Mouse (Mus musculus): ENCODE measurements around the gene Fam43b. TPM values are rescaled to one million over a fixed set of nuclear protein-coding genes. Genes with fewer than 3 reads are reported as not detected.

Gene Fam43b
- polyA plus RNA-seq, 1 experiment from 2014 or later: not detected

DNA sequence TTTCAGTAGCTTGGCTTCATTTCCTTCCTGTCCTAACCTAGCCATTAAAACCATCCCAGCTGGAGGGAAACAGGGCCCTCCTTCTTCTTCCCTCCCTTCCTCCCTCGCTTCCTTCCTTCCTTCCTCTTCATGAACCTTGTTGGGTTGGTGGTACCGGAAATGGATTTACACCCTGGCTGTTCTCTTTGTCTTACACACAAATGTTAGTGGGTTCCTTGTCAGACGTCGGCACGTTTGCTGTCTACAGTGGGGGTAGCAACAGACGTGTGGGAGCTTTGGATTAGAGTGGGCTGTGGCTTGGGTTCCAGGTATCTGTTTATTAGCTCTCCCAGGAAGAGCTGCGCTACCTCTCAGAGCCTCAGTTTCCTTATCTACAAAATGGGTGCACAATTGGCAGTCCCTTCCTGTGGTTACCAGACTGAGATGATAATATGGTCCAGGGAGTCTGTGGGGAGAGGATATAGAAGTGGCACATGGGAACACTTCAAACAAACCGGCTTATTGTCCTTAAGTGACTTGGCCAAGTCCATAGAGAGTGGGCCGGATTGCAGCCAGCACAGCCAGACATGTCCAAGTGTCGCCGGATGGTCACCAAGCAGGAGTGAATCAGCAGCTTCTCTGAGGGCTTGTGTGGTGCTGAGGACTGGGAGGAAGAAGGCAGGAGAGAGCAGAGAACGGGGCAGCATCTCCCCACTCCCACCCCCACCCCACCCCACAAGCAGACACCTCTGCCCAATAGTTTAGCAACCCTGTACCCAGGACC is 27.6 kb downstream of the Fam43b start:
- DNase-seq (ENCODE audit: low read depth, low spot score) (no peak), ATAC-seq (no peak)
- H3K27me3 ChIP-seq: no peaks in the 10 kb centered on the region
- in situ Hi-C loops (cut with MboI; ENCODE audit: low pct_unique_long_range_greater_than_20kb): no loop called here
- CTCF ChIA-PET: interaction anchor here (1.8 to 1.9 kb wide), 2 partner anchors 10 to 50 kb away, joined by 5 to 6 read pairs; no protein-coding TSS in a partner anchor
- POLR2A ChIA-PET: interaction anchor here (1.0 kb wide), 1 partner anchor 42 kb away, joined by 3 read pairs; the partner anchor contains the start of gene Pink1
- no peak for TF ChIP-seq CTCF (IDR thresholded peaks at IDR 0.05)

DNA sequence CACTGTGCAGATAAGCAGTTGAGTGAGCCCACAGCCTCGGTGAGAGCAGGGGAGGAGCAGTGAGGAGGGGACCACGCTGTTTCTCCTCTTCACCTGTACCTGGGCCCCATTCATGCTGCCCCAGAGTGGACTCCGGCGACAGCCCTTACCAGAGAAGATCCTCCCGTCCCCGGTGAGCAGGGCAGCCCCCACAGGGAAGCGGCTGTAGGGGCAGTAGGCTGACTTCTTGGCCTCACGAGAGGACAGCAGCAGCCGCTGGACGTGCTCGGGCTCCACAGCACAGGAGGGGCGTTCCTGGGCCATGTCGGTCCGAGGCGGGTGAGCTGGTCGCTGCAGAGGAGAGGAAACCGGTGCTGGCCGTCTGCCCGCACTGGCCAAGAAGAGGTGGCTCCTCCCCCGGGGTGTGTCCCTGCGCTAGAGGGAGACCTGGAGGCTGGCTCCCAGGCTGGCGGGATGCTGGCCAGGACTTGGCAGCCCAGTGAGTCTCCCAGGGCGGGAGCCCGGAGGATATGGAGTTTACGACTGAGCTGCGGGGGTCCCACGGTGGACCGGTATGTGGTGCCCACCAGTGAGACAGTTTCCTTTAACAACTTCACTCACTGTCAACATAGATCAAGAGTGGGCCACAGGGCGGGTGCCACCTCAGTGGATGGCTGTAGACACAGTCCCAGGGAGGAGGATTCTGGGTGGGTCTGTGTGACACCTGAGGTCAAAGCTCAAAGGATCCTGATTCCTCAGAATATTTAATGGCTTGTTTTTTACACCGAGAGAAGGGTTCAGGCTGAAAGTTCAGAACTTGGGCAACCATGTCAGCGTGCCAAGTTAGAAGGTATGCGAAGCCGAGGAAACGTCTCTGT is 28.5 kb downstream of the Fam43b start, which contains the start of gene Cda:
Gene Cda (minus strand): TSS at position 352 of the 857 bp plus-strand sequence.
- ChIA-PET CTCF (interaction anchor here (1.0 to 1.9 kb wide), 3 partner anchors 11 to 56 kb away, joined by 3 to 6 read pairs (median 5); no protein-coding TSS in a partner anchor), POLR2A (interaction anchor here (1.0 kb wide), 1 partner anchor 42 kb away, joined by 3 read pairs; the partner anchor contains the start of gene Pink1)
- no peaks in the 10 kb centered on the region for H3K27me3 ChIP-seq
- ATAC-seq (peak; percentile 80), DNase-seq (ENCODE audit: low read depth, low spot score) (no peak)
- in situ Hi-C loops (cut with MboI; ENCODE audit: low pct_unique_long_range_greater_than_20kb): no loop called here
- no peak for TF ChIP-seq CTCF (IDR thresholded peaks at IDR 0.05)

DNA sequence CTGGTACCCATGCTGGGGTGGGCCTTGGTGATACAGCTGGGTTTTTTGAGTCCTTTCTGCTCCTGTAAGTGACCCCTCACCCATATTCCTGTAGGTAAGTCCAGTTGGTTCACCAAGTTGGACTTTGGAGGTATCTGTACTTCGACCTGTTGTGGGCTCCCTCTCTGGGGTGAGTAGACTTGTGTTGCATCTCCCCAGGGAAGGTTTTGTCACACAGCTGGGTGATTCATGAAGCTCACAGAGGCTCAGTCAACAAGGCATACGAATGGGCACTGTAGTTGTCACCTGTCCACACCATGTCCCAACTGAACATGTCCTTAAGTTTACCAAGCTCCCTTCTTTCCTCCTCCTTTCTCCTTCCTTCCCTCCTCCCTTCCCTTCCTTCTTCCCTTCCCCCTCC is 29.8 kb downstream of the Fam43b start:
- ATAC-seq (no peak), DNase-seq (ENCODE audit: low read depth, low spot score) (no peak)
- TF ChIP-seq CTCF (IDR thresholded peaks at IDR 0.05): no peak
- POLR2A ChIA-PET: no interaction called here
- H3K27me3 ChIP-seq: no peaks in the 10 kb centered on the region
- CTCF ChIA-PET: interaction anchor here (1.4 kb wide), 1 partner anchor 14 kb away, joined by 3 read pairs; no protein-coding TSS in a partner anchor
- in situ Hi-C loops (cut with MboI; ENCODE audit: low pct_unique_long_range_greater_than_20kb): no loop called here

DNA sequence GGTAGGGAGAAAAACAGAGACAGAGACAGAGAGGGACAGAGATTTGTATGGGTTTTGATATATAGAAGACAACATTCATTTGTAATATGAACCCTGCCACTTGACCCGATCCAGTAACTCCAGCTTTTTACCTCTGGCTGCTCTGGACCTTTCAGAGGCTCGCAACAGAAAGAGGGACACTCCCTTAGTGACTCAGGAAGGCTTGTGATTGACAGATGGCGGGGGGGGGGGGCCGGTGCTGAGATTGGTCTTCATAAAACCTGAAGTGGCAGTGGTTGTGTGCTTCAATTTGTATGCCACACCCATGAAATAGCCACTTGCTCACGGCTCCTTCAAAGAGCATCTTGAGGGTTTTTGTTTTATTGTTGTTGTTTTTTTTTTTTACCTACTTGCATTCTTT is 32.8 kb downstream of the Fam43b start:
- POLR2A ChIA-PET: no interaction called here
- no peak for TF ChIP-seq CTCF (IDR thresholded peaks at IDR 0.05)
- in situ Hi-C loops (cut with MboI; ENCODE audit: low pct_unique_long_range_greater_than_20kb): no loop called here
- no peak for DNase-seq (ENCODE audit: low read depth, low spot score)
- ATAC-seq: no peak
- no peaks in the 10 kb centered on the region for H3K27me3 ChIP-seq
- CTCF ChIA-PET: no interaction called here

DNA sequence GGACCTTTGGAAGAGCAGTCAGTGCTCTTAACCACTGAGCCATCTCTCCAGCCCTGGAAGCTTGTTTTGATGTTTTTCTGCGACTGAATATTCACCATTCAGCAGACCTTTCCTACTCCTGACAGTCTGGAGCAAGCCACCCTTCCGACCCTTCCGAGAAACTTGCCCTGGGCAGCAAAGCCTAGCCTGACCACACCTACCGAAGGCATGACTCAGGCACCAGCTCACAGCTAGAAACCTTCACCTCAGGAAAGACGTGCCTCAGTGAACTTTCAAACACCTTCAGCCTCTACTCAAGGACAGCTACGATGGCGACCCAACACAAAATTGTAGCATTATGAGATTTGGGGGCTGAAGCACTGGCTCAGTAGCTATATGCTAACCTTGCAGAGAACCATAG is 33.4 kb downstream of the Fam43b start:
- DNase-seq (ENCODE audit: low read depth, low spot score) (no peak), ATAC-seq (no peak)
- TF ChIP-seq CTCF (IDR thresholded peaks at IDR 0.05): no peak
- POLR2A ChIA-PET: no interaction called here
- no peaks in the 10 kb centered on the region for H3K27me3 ChIP-seq
- in situ Hi-C loops (cut with MboI; ENCODE audit: low pct_unique_long_range_greater_than_20kb): no loop called here
- CTCF ChIA-PET: no interaction called here

DNA sequence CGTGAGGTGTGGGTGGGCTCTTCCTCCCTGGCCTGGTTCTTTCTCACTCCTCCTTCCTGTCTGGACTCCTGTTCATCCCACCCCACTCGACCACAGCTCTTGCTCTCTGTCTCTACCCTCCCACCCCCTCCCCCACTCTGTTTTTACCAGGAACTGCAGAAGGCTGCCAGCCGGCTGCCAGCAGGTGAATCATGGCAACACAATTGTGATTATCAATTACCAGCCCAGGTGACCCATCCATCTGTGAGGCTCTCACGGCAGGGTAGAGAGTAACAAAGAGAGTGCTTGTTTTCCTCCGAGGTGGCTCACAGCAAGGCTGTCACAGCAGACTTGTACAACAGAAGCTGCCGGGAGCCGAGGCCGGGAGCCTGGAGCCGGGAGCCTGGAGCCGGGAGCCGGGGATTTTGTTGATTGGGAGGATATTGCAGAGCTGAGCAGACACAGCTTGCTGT is 34.9 kb downstream of the Fam43b start:
- ChIA-PET CTCF (no interaction called here), POLR2A (no interaction called here)
- DNase-seq (ENCODE audit: low read depth, low spot score) (no peak), ATAC-seq (no peak)
- in situ Hi-C loops (cut with MboI; ENCODE audit: low pct_unique_long_range_greater_than_20kb): no loop called here
- no peak for TF ChIP-seq CTCF (IDR thresholded peaks at IDR 0.05)
- H3K27me3 ChIP-seq: no peaks in the 10 kb centered on the region

DNA sequence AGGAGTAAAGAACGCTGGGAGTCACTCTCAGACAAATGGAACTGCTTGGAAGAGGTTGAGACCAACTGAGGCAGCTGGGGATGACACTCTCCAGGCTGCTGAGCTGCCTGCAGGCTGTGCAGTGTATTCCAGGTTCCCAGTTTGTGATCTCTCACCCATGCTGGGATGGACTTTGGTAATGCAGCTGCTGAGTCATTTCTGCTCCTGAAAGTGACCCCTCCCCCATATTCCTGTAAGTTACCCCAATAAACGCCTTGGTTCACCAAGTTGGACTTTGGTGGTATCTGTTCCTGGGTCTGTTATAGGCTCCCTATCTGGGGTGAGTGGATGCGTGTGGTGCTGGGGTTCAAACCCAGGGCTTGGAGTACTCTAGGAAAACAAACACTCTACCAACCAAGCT is 38.2 kb downstream of the Fam43b start:
- DNase-seq (ENCODE audit: low read depth, low spot score) (no peak), ATAC-seq (no peak)
- in situ Hi-C loops (cut with MboI; ENCODE audit: low pct_unique_long_range_greater_than_20kb): no loop called here
- H3K27me3 ChIP-seq: no peaks in the 10 kb centered on the region
- CTCF ChIA-PET: no interaction called here
- no peak for TF ChIP-seq CTCF (IDR thresholded peaks at IDR 0.05)
- POLR2A ChIA-PET: no interaction called here

DNA sequence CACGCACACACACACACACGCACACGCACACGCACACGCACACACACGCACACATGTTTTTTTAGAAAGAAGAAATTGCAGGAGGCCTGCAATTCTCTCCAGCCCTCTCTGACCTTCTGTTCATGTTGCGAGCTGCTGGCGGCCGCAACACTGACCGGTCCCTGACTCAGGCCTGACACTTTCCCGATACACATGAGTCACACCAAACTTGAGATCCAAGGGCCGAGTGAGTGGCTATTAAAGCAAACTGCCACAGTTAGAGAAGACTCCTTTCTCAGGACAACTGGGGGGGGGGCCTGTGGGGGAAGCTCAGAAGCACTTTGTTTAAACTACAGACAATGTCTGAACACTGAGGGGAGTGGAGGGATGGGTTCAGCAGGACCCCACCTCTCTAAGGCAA is 39.8 kb downstream of the Fam43b start:
- CTCF ChIA-PET: interaction anchor here (1.2 kb wide), 1 partner anchor 22 kb away, joined by 5 read pairs; no protein-coding TSS in a partner anchor
- no peak for ATAC-seq
- DNase-seq (ENCODE audit: low read depth, low spot score): no peak

DNA sequence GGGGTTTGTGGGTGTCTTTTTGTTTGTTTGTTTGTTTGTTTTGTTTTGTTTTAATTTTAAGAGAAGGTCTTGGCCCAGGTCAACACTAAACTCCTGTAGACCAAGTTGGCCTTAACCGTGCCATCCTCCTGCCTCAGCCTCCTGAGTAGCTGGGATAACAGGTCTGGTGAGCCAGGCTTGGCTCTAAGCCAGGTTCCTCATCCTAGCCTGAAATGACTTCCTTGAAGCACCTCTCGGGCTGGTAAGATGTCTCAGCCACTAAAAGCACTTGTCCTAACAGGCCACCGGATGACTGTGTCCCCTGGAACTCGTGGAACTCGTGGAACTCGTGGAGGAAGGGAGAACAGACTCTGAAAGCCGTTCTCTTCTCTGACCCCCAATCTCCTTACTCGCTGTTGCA is 40.2 kb downstream of the Fam43b start:
- ATAC-seq (no peak), DNase-seq (ENCODE audit: low read depth, low spot score) (no peak)
- TF ChIP-seq CTCF (IDR thresholded peaks at IDR 0.05): no peak
- CTCF ChIA-PET: interaction anchor here (1.2 kb wide), 1 partner anchor 23 kb away, joined by 5 read pairs; no protein-coding TSS in a partner anchor
- in situ Hi-C loops (cut with MboI; ENCODE audit: low pct_unique_long_range_greater_than_20kb): no loop called here
- POLR2A ChIA-PET: interaction anchor here (0.7 kb wide), 1 partner anchor 19 kb away, joined by 3 read pairs; no protein-coding TSS in a partner anchor
- H3K27me3 ChIP-seq: no peaks in the 10 kb centered on the region

More for the DNA sequence above, 39.8 kb downstream of the Fam43b start:
- POLR2A ChIA-PET: no interaction called here
- TF ChIP-seq CTCF (IDR thresholded peaks at IDR 0.05): no peak
- in situ Hi-C loops (cut with MboI; ENCODE audit: low pct_unique_long_range_greater_than_20kb): no loop called here
- no peaks in the 10 kb centered on the region for H3K27me3 ChIP-seq

DNA sequence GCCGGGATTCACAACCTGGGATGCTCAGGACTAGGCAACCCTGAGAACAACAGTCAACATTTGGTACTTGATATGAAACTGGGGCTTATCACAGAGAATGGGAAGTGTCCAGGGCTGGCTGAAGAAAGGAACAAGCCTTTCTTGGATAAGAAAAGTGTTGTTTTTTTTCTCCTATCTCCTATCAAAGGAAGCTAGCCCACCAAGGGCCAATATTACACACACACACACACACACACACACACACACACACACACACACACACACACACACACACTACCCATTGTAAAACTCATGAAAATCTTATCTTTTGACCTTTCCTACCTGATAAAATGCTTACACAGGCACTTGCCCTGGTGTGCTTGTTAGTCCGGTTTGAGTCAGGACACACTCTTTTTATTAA is 40.8 kb downstream of the Fam43b start:
- no peak for TF ChIP-seq CTCF (IDR thresholded peaks at IDR 0.05)
- in situ Hi-C loops (cut with MboI; ENCODE audit: low pct_unique_long_range_greater_than_20kb): no loop called here
- DNase-seq (ENCODE audit: low read depth, low spot score): no peak
- no peaks in the 10 kb centered on the region for H3K27me3 ChIP-seq
- ATAC-seq: no peak
- POLR2A ChIA-PET: interaction anchor here (0.7 kb wide), 1 partner anchor 20 kb away, joined by 3 read pairs; no protein-coding TSS in a partner anchor
- CTCF ChIA-PET: interaction anchor here (0.8 kb wide), 1 partner anchor 14 kb away, joined by 3 read pairs; no protein-coding TSS in a partner anchor
